Mouse (Mus musculus) heart, embryonic 10.5 days (tissue): Measurements from ENCODE around the gene Aimp2. TPM values are rescaled to one million over a fixed set of nuclear protein-coding genes. Genes with fewer than 3 reads are reported as not detected.

Experiments
- DNase-seq: peaks from one replicate; pipeline ENCODE4 v3.0.0-alpha.2; 2017; ENCODE audit warnings: low spot score
- H3K27ac ChIP-seq: fragments of 300-500 bp; sonication (generic); 2 replicates; pipeline ENCODE4 v1.5.1; 2016; ENCODE audit warnings: mild to moderate bottlenecking
- H3K27me3 ChIP-seq: fragments of 300-500 bp; sonication (generic); 2 replicates; pipeline ENCODE4 v1.6.1; 2016; ENCODE audit warnings: mild to moderate bottlenecking; ENCODE audit not compliant: poor library complexity, insufficient read depth, severe bottlenecking
- H3K36me3 ChIP-seq: fragments of 300-500 bp; sonication (generic); 2 replicates; pipeline ENCODE4 v1.6.1; 2016; ENCODE audit warnings: mild to moderate bottlenecking, moderate library complexity
- H3K4me1 ChIP-seq: fragments of 300-500 bp; sonication (generic); 2 replicates; pipeline ENCODE4 v1.6.1; 2016; ENCODE audit warnings: mild to moderate bottlenecking
- H3K4me3 ChIP-seq: fragments of 300-500 bp; sonication (generic); 2 replicates; pipeline ENCODE4 v1.5.1; 2016; ENCODE audit warnings: mild to moderate bottlenecking, moderate library complexity
- H3K9me3 ChIP-seq: fragments of 300-500 bp; sonication (generic); 2 replicates; pipeline ENCODE4 v1.6.1; 2016; ENCODE audit warnings: mild to moderate bottlenecking, moderate library complexity
- WGBS: fragments of 180-500 bp; shearing (Covaris S2); methylation state at CpG from one replicate; pipeline ENCODE4 v1.1.7; 2016; 5-methylcytosine and 5-hydroxymethylcytosine counted together
- polyA plus RNA-seq: library from polyadenylated mRNA; unstranded; fragments of >200 nt; fragmentation: Nextera tagmentation; extraction: Ambion mirVana; gene quantifications from 2 replicates; pipeline ENCODE4 v1.2.1, GENCODE M21; 2016

The Aimp2 gene
- polyA plus RNA-seq, 1 experiment from 2014 or later: 127 TPM

DNA sequence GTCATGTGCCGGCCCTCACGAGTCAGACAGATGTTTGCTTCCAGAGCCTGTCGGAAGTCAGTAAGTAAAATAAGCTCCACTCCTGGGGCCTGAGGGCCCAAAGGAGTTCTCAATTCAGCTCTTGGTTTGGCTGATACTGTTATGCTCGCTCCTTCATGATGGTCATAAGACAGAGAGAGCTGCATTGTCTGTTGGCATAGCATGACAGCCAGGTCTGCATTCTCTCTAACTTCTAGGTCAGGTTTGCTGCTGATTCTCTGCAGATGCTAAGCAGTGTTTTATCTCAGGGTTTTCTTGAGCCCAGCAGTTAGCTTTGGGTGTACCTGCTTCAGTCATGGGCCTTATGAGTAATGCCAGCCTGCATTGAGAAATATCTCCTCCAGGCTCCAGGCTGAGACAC, 19.6 kb upstream of the Aimp2 start:
- H3K4me1 ChIP-seq: no peaks in the 10 kb centered on the region
- no peaks in the 10 kb centered on the region for H3K27me3 ChIP-seq
- no peak overlapping the region for H3K27ac ChIP-seq
- peak; percentile 65 for DNase-seq
- H3K9me3 ChIP-seq: no peaks in the 10 kb centered on the region
- peaks cover 76% of the 10 kb centered on the region for H3K36me3 ChIP-seq
- 93% methylated on average over 4 of the region's 4 CpGs for WGBS
- H3K4me3 ChIP-seq: no peak overlapping the region

DNA sequence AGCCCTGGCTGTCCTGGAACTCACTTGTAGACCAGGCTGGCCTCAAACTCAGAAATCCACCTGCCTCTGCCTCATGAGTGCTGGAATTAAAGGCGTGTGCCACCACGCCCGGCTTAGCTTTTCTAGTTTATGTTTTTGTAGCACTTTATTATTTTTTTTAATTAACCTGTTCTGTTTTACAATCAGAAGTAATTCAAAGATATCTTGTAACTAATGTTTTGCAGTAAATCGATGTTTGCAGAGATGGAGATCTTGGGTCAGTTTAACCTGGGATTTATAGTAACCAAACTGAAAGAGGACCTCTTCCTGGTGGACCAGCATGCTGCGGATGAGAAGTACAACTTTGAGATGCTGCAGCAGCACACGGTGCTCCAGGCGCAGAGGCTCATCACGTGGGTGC, 18.2 kb upstream of the Aimp2 start, which contains the start of gene Gm42421:
Gm42421 (plus strand) TSS at position 301 of the 400 bp plus-strand sequence.
- Histone ChIP-seq H3K27me3 (no peaks in the 10 kb centered on the region), H3K27ac (no peak within 1 kb of the TSS), H3K4me1 (no peaks in the 10 kb centered on the region), H3K36me3 (peaks cover 90% of the 10 kb centered on the region), H3K9me3 (no peaks in the 10 kb centered on the region), H3K4me3 (no peak within 1 kb of the TSS)
- DNase-seq: peak; percentile 51
- 94% methylated on average over 8 of the region's 8 CpGs for WGBS

DNA sequence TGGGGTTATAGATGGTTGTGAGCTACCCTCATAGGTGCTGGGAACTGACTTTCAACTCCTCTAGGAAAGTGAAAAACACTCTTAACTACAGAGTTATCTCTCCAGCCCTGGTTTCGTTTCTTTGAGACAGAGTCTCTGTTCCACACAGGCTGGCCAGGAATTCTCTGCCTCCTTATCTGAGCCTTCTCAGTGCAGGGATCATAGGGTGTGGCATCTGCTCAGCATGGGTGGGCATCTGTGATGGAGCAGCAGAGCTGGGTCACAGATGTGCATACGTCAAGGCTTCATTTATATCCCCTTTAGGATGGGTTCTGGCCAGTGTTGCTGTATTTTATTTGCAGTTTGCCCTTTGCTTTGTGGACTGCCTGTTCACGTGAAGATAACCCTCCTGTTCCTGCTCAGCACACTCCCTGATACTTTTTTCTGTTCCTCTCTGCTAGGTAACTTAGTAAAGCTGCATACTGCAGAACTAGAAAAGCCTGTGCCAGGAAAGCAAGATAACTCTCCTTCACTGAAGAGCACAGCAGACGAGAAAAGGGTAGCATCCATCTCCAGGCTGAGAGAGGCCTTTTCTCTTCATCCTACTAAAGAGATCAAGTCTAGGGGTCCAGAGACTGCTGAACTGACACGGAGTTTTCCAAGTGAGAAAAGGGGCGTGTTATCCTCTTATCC, 15.3 kb upstream of the Aimp2 start:
- no peak for DNase-seq
- H3K27ac ChIP-seq: no peak overlapping the region
- no peaks in the 10 kb centered on the region for H3K9me3 ChIP-seq
- peaks cover 92% of the 10 kb centered on the region for H3K36me3 ChIP-seq
- WGBS: 68% methylated on average over 6 of the region's 6 CpGs
- H3K4me1 ChIP-seq: no peaks in the 10 kb centered on the region
- H3K4me3 ChIP-seq: no peak overlapping the region
- no peaks in the 10 kb centered on the region for H3K27me3 ChIP-seq

DNA sequence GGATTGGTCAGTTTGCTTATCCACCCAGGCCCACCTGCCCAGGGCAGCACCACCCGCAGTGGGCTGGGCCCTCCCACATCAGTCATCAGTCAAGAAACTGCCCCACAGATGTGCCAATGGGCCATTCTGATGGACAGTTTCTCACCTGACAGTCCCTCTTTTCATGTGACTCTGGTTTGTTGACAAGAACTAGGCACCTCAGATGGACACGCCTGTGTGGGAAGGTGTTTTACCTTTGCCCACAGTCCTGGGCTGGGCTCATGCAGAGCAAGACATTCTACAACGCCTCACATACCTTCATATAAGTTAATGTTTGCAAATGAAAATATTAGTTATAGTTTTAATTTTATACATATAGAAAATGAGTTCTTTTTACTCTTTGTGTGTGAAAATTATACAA, 8.5 kb upstream of the Aimp2 start:
- no peaks in the 10 kb centered on the region for H3K27me3 ChIP-seq
- peaks cover 73% of the 10 kb centered on the region for H3K36me3 ChIP-seq
- peak; percentile 51 for DNase-seq
- 97% methylated on average over 3 of the region's 3 CpGs for WGBS
- H3K4me1 ChIP-seq: no peaks in the 10 kb centered on the region
- no peaks in the 10 kb centered on the region for H3K9me3 ChIP-seq
- no peak overlapping the region for H3K4me3 ChIP-seq
- H3K27ac ChIP-seq: no peak overlapping the region

DNA sequence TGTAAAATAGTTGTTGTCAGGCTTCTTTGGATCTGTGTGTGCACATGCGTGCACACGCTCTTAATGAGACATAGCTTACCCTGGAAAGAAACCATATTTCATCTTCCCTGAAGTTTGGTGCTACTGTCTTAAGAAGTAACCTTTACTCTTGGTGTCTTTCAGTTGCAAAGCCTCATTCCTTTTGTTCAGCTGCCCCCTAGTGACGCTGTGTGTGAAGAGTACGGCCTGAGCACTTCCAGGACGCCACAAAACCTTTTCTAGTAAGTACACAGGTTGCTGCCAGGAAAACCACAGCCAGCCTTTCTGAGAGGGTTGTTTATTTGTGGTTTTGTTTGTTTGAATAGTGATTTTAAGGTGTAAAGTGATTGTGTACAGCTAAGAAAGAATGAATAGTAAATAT, 7.8 kb upstream of the Aimp2 start:
- H3K9me3 ChIP-seq: no peaks in the 10 kb centered on the region
- WGBS: 65% methylated on average over 5 of the region's 5 CpGs
- H3K36me3 ChIP-seq: peaks cover 66% of the 10 kb centered on the region
- peak; percentile 80 for DNase-seq
- no peak overlapping the region for H3K4me3 ChIP-seq
- H3K4me1 ChIP-seq: no peaks in the 10 kb centered on the region
- H3K27ac ChIP-seq: no peak overlapping the region
- no peaks in the 10 kb centered on the region for H3K27me3 ChIP-seq

DNA sequence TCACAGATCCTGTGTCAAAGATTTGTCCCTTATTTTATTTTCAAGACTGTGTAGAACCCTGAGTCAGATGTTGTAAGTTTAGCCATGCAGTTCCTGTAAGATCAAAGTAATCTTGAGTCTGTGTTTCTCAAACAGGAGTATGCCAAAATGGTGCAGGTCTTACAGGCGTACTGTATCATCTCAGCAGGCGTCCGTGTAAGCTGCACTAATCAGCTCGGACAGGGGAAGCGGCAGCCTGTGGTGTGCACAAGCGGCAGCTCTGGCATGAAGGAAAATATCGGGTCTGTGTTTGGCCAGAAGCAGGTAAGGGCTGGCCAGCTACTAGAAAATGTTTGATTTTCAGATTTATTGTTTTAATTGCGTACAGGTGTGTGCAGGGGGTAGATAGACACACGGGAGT, 6.6 kb upstream of the Aimp2 start:
- no peaks in the 10 kb centered on the region for H3K27me3 ChIP-seq
- no peak overlapping the region for H3K27ac ChIP-seq
- H3K4me3 ChIP-seq: no peak overlapping the region
- H3K9me3 ChIP-seq: no peaks in the 10 kb centered on the region
- H3K4me1 ChIP-seq: no peaks in the 10 kb centered on the region
- DNase-seq: peak; percentile 48
- WGBS: 92% methylated on average over 9 of the region's 9 CpGs
- H3K36me3 ChIP-seq: peaks cover 56% of the 10 kb centered on the region

DNA sequence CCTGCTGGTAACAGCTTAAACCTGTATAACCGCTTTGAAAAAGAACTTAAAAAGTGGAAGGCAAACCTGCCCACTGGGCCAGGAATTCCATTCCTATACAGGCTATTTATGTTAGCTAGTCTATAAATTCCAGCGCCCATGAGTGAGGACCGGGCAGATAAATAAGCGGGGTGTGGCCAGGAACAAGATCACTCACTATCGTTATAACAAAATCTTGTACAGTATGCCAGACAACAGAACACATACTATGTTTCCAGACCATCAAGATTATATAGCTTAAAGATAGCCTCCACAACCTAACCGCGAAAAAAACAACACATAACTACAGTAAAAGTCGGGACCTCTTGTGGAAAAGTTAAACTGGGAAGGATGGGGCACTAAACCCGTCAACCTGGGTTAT, 721 bp downstream of the Aimp2 start:
- 2% methylated on average over 9 of the region's 9 CpGs for WGBS

DNA sequence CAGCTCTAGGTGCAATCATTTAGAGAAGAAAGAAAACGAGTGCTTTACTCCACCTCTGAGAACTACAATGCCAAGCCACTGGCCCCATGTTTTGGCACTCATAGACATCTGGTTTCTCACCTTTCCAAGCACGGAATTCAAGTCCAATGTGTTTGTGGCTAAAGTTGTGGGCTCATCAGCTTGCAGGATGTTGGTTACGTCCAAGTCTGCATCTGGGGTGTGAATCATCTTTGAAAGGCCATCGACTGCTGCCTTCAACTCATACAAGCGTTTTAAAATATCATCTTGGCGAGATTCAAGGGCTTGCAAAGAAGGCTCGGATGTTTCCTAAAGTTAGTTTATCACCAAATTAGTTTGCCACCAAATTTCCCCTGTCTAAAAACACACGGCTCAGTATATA, 3.2 kb downstream of the Aimp2 start:
- DNase-seq: no peak
- WGBS: 88% methylated on average over 8 of the region's 8 CpGs
- no peak overlapping the region for H3K27ac ChIP-seq
- no peaks in the 10 kb centered on the region for H3K9me3 ChIP-seq
- no peak overlapping the region for H3K4me3 ChIP-seq
- peaks cover 50% of the 10 kb centered on the region for H3K36me3 ChIP-seq
- H3K4me1 ChIP-seq: peaks cover 25% of the 10 kb centered on the region; the same call in 1 of the 2 replicates
- H3K27me3 ChIP-seq: no peaks in the 10 kb centered on the region

More for the DNA sequence above, 721 bp downstream of the Aimp2 start:
- no peaks in the 10 kb centered on the region for H3K27me3 ChIP-seq
- H3K9me3 ChIP-seq: no peaks in the 10 kb centered on the region
- no peak for DNase-seq
- H3K36me3 ChIP-seq: peaks cover 31% of the 10 kb centered on the region
- H3K4me1 ChIP-seq: peaks cover 25% of the 10 kb centered on the region; the same call in 1 of the 2 replicates
- H3K4me3 ChIP-seq: peak overlapping the region; percentile 74
- H3K27ac ChIP-seq: peak overlapping the region; percentile 91

DNA sequence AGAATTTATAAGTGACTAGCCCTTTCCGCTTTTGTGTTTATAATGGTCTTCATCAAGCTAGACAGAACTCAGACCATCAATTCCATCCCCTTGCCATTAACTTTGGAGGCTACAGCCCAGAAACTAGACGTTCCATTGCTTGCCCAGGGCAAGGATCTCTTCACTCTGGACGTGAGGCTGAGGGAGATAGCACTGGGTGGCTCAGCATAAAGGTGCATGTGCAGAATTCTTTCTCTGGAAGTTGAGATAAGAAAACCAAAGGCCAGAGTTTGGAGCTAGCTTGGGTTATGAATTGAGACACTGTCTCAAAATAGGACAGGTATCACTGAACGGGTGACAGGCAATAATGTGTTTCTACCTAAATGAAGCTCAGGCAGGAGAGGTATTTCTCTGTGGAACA, 5.8 kb downstream of the Aimp2 start:
- Histone ChIP-seq H3K36me3 (peaks cover 76% of the 10 kb centered on the region), H3K9me3 (no peaks in the 10 kb centered on the region)
- 75% methylated on average over 4 of the region's 4 CpGs for WGBS

DNA sequence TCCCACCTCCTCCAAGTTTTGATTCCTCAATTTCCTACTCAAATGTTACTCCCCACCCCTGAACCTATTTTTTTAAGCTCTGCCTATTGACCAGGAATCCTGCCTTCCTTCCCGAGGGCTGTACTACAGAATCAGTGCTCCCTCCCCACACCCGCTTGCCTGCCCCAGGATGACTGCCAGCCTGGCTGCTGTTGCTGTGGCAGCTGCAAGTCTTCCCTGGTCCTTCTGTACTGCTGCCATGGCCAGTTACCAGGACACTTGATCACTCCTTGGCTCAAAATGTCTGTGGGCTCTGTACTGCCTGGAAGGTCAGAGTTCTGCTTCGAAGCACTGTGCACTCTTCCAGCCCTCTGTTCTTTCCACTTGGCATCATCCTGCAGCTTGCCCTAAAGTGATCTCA, 7.5 kb downstream of the Aimp2 start:
- DNase-seq: no peak
- 79% methylated on average over 3 of the region's 3 CpGs for WGBS
- H3K27ac ChIP-seq: no peak overlapping the region
- H3K27me3 ChIP-seq: no peaks in the 10 kb centered on the region
- H3K36me3 ChIP-seq: peaks cover 93% of the 10 kb centered on the region
- no peak overlapping the region for H3K4me3 ChIP-seq
- no peaks in the 10 kb centered on the region for H3K9me3 ChIP-seq
- H3K4me1 ChIP-seq: peaks cover 12% of the 10 kb centered on the region; the same call in 1 of the 2 replicates

More for the DNA sequence above, 5.8 kb downstream of the Aimp2 start:
- Histone ChIP-seq H3K4me1 (peaks cover 24% of the 10 kb centered on the region; the same call in 1 of the 2 replicates), H3K4me3 (no peak overlapping the region), H3K27ac (no peak overlapping the region), H3K27me3 (no peaks in the 10 kb centered on the region)
- DNase-seq: no peak

DNA sequence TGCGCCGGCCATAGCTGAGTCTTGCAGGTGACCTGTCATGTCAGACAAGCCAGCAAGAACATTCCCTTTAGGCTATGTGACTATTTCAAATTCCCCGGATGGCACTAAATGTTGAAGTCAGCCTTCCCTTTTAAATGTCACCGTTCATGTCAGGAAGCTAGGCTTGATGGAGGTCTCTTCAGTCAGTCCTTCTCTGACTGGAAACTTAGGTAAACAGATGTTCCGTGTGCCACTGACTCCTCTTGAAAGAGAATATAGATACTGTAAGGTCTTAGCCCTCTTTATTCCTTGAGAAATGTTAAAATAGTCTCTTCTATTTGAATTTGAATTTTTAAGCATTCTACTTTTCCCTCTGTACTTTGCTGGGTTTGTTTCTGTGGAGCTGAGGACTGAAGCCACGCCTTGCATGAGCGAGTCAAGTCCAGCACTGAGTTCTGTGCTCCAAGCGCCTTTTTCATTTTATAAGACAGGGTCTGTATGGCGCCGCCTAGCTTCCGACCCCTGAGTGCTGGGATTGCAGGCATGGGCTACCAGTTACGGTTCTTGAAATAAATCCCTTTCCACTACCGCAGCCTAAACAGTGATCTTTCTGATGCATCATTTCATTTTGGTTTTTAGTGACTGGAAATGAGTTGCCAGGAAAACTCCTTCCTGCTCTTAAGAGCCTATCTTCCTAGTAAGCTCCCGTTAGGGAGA, 11.9 kb downstream of the Aimp2 start, which contains the start of gene Ankrd61:
Ankrd61 (minus strand) TSS at position 51 of the 696 bp plus-strand sequence.
- no peak for DNase-seq
- H3K27ac ChIP-seq: no peak within 1 kb of the TSS
- no peaks in the 10 kb centered on the region for H3K4me1 ChIP-seq
- H3K27me3 ChIP-seq: no peaks in the 10 kb centered on the region
- H3K36me3 ChIP-seq: peaks cover 82% of the 10 kb centered on the region
- no peaks in the 10 kb centered on the region for H3K9me3 ChIP-seq
- WGBS: 83% methylated on average over 14 of the region's 14 CpGs
- no peak within 1 kb of the TSS for H3K4me3 ChIP-seq

DNA sequence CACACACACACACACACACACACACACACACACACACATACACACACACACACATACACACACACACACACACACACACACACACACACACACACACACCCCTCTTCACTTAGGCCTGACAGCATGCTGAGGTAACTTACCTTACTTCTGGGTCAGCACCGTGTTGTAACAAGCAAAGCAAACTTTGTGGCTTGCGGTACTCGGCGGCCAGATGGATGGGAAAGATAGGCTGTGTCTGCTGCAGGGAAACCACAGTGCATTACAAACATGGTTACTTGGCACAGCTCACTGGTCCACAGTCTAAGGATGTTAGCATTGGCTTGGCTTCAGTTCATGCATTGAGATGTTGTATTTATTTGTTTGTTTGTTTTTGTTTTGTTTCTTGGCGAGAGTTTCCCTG, 16.3 kb downstream of the Aimp2 start:
- Histone ChIP-seq H3K27me3 (no peaks in the 10 kb centered on the region), H3K27ac (no peak overlapping the region), H3K36me3 (peaks cover 70% of the 10 kb centered on the region), H3K9me3 (no peaks in the 10 kb centered on the region), H3K4me3 (no peak overlapping the region), H3K4me1 (peaks cover 6% of the 10 kb centered on the region; the same call in 1 of the 2 replicates)
- DNase-seq: no peak
- 71% methylated on average over 5 of the region's 5 CpGs for whole genome bisulfite sequencing

DNA sequence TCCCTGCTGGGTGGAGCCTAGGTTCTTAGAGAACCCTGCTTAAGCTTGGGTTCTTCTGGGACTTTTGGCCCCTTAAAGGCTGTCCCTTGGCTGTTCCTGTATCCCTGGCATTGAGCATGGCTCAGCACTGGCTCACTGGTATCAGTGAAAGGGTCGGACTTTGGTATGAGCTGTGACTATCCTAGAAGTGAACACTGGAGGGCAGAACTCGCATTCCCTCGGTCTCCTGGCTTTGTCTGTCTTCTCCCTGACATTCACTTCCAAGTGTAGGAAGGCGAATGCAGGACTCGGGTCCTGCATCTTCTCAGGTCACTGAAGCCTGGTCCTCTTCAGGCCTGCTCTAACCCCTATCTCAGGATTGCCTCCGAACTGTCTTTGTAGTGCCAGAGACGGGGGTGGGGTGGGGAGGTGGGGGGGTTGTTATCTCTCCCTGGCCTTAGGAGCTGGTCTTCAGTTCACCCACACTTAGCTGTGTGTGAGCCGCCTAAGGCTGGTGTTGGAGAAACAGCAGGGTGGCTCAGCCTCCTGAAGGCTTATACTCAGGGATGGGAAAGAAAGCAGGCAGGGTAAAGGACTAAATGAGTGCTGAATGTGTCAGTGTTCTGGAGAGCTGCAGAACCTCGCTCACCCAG, 17.3 kb downstream of the Aimp2 start:
- Histone ChIP-seq H3K36me3 (peaks cover 70% of the 10 kb centered on the region), H3K4me1 (peaks cover 6% of the 10 kb centered on the region; the same call in 1 of the 2 replicates), H3K4me3 (no peak overlapping the region)

More for the DNA sequence above, 17.3 kb downstream of the Aimp2 start:
- no peak for DNase-seq
- 46% methylated on average over 9 of the region's 9 CpGs for whole genome bisulfite sequencing
- Histone ChIP-seq H3K27me3 (no peaks in the 10 kb centered on the region), H3K27ac (no peak overlapping the region), H3K9me3 (no peaks in the 10 kb centered on the region)
